Mouse (Mus musculus) gonadal fat pad, adult 2 months (tissue): Measurements from ENCODE around the gene Nudt8. TPM values are rescaled to one million over a fixed set of nuclear protein-coding genes. Genes with fewer than 3 reads are reported as not detected.

Experiments used
- polyA plus RNA-seq: library from polyadenylated mRNA; depleted of rRNA; stranded (reverse); fragments of >200 nt; gene quantifications from 2 replicates; pipeline ENCODE4 v1.2.3, GENCODE M21; 2012; rRNA removed

The Nudt8 gene
- polyA plus RNA-seq, 1 experiment = 10.2 TPM

Other genes starting within 250 kb of the Nudt8 start
- 14.9 and 21.8 TPM in 2 replicates for gene Kmt5b, start 233.2 kb upstream of the Nudt8 start, polyA plus RNA-seq
- 53.3 and 55.9 TPM in 2 replicates for gene Chka, start 148.8 kb upstream of the Nudt8 start, polyA plus RNA-seq
- gene Tcirg1, start 93.4 kb upstream of the Nudt8 start, polyA plus RNA-seq = 61.0 and 75.4 TPM in 2 replicates
- 225 and 260 TPM in 2 replicates for gene Ndufs8, start 87.8 kb upstream of the Nudt8 start, polyA plus RNA-seq
- gene Aldh3b1, start 70.8 kb upstream of the Nudt8 start, polyA plus RNA-seq = 9.2 and 12.7 TPM in 2 replicates
- gene Unc93b1, start 65.4 kb upstream of the Nudt8 start, polyA plus RNA-seq = 93.7 TPM in 2 replicates
- 0.51 and 0.86 TPM in 2 replicates for gene Aldh3b3, start 41.9 kb upstream of the Nudt8 start, polyA plus RNA-seq
- 20.1 and 30.9 TPM in 2 replicates for gene Aldh3b2, start 28.3 kb upstream of the Nudt8 start, polyA plus RNA-seq
- gene Acy3, start 14.0 kb upstream of the Nudt8 start, polyA plus RNA-seq = 45.4 and 50.9 TPM in 2 replicates
- not detected in 2 replicates for gene Tbx10, start 7.8 kb upstream of the Nudt8 start, polyA plus RNA-seq
- 1.3 and 1.4 TPM in 2 replicates for gene Gm49405, start within 50 bp of the Nudt8 start, polyA plus RNA-seq
- 5.5 and 6.1 TPM in 2 replicates for gene Doc2g, start 2.7 kb downstream of the Nudt8 start, polyA plus RNA-seq
- 152 and 165 TPM in 2 replicates for gene Ndufv1, start 12.2 kb downstream of the Nudt8 start, polyA plus RNA-seq
- gene Gstp1, start 37.4 kb downstream of the Nudt8 start, polyA plus RNA-seq = 787 and 813 TPM in 2 replicates
- 14.7 and 39.9 TPM in 2 replicates for gene Gstp2, start 45.4 kb downstream of the Nudt8 start, polyA plus RNA-seq
- gene Gstp3, start 59.0 kb downstream of the Nudt8 start, polyA plus RNA-seq = 0.93 and 3.0 TPM in 2 replicates
- gene Cabp2, start 81.0 kb downstream of the Nudt8 start, polyA plus RNA-seq = not detected in 2 replicates
- 162 and 208 TPM in 2 replicates for gene Cdk2ap2, start 96.6 kb downstream of the Nudt8 start, polyA plus RNA-seq
- gene Pitpnm1, start 99.4 kb downstream of the Nudt8 start, polyA plus RNA-seq = 68.4 and 81.9 TPM in 2 replicates
- 99.1 and 121 TPM in 2 replicates for gene Aip, start 125.3 kb downstream of the Nudt8 start, polyA plus RNA-seq
- gene Gpr152, start 139.2 kb downstream of the Nudt8 start, polyA plus RNA-seq = 0.20 and 0.39 TPM in 2 replicates
- 0.15 and 0.28 TPM in 2 replicates for gene Cabp4, start 143.5 kb downstream of the Nudt8 start, polyA plus RNA-seq
- gene Coro1b, start 148.0 kb downstream of the Nudt8 start, polyA plus RNA-seq = 251 and 287 TPM in 2 replicates
- 5.8 and 5.9 TPM in 2 replicates for gene Ptprcap, start 153.0 kb downstream of the Nudt8 start, polyA plus RNA-seq
- gene Rps6kb2, start 162.8 kb downstream of the Nudt8 start, polyA plus RNA-seq = 31.1 and 32.0 TPM in 2 replicates
- 8.4 and 10.0 TPM in 2 replicates for gene Carns1, start 174.9 kb downstream of the Nudt8 start, polyA plus RNA-seq
- gene Tbc1d10c, start 190.7 kb downstream of the Nudt8 start, polyA plus RNA-seq = 3.6 and 4.5 TPM in 2 replicates
- gene Ppp1ca, start 191.5 kb downstream of the Nudt8 start, polyA plus RNA-seq = 570 and 585 TPM in 2 replicates
- gene Rad9a, start 201.1 kb downstream of the Nudt8 start, polyA plus RNA-seq = 27.3 and 31.9 TPM in 2 replicates
- gene Clcf1, start 213.7 kb downstream of the Nudt8 start, polyA plus RNA-seq = 6.6 and 7.9 TPM in 2 replicates
- gene AC109138.7, start 213.8 kb downstream of the Nudt8 start, polyA plus RNA-seq = 1.2 TPM in 1 of 2 replicates, not detected in the other
- gene Pold4, start 231.3 kb downstream of the Nudt8 start, polyA plus RNA-seq = 111 and 164 TPM in 2 replicates